In the genomic region with DNA sequence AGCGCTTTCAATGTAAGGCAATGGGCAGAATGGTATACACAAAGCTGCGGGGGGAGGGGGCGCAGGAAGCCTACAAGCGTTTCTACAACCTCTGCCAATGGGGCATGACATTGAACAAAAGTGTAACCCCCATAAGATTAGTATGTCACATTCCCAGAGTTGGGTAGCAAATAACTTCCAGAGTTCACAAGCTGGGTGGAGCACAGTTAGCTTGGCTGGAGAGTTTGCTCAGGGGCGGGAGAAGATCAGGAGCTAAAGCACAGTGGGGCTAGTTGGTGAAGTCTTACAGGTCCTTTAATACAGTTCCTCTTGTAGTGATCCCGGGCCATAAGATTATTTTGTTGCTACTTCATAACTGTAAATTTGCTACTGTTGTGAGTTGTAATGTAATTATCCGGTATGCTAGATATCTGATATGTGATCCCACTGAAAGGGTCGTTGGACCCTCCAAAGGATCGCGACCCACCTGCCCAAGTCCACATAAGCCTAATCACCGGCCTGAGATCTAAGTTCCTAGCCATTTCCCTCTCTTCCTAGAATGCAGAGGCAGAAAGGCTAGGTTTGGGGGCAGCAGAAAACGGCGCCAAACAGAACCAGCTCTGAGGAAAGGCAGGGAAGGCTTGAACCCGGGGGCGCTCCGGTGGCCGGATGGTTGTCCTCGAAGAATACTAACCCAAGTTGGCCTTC, we compare ENCODE assay signal across 8 mouse cellular contexts. TPM values are rescaled to one million over a fixed set of nuclear protein-coding genes. Genes with fewer than 3 reads are reported as not detected.
A peak's percentile ranks its signal among the peaks of the same experiment; 100 is the strongest.
DNase-seq lines count a peak whose midpoint lies in the region; ATAC-seq lines count a peak whose summit lies in the region.

No protein-coding gene starts in this region.

- no peaks in the 10 kb centered on the region for H3K27me3 ChIP-seq in embryonic facial prominence, embryonic 12.5 days
- no peaks in the 10 kb centered on the region for H3K27me3 ChIP-seq in hindbrain, embryonic 16.5 days (replicated peaks; ENCODE audit: control insufficient read depth, insufficient read depth, low read length)

- WGBS in embryonic facial prominence, embryonic 12.5 days: 12% methylated on average over 18 of the region's 18 CpGs
- 16% methylated on average over 18 of the region's 18 CpGs for WGBS in hindbrain, embryonic 16.5 days

- no peaks in the 10 kb centered on the region for H3K9me3 ChIP-seq in embryonic facial prominence, embryonic 12.5 days
- H3K9me3 ChIP-seq in hindbrain, embryonic 16.5 days (ENCODE audit: control insufficient read depth, low read length): no peaks in the 10 kb centered on the region

- H3K4me2 ChIP-seq in embryonic facial prominence, embryonic 12.5 days (replicated peaks): peak overlapping the region; percentile 86
- H3K4me2 ChIP-seq in hindbrain, embryonic 16.5 days (ENCODE audit: low read length): peak overlapping the region; percentile 86

- intact Hi-C loops in left cerebral cortex, postnatal 25 days (cut with DNase I): no loop called here

- H3K36me3 ChIP-seq in embryonic facial prominence, embryonic 12.5 days: 0 out of 2 replicates have a peak, but pooled peaks cover 3% of the 10 kb centered on the region
- peaks cover 3% of the 10 kb centered on the region; the same call in 1 of the 2 replicates for H3K36me3 ChIP-seq in hindbrain, embryonic 16.5 days (ENCODE audit: control insufficient read depth, insufficient read depth, low read length)

- H3K9ac ChIP-seq in embryonic facial prominence, embryonic 12.5 days: peak overlapping the region; percentile 96
- H3K9ac ChIP-seq in hindbrain, embryonic 16.5 days (ENCODE audit: low read depth, low read length): peak overlapping the region; percentile 100

- H3K4me3 ChIP-seq in embryonic facial prominence, embryonic 12.5 days: peak overlapping the region; percentile 100
- H3K4me3 ChIP-seq in hindbrain, embryonic 16.5 days (ENCODE audit: low read length): peak overlapping the region; percentile 99

- H3K27ac ChIP-seq in embryonic facial prominence, embryonic 12.5 days: peak overlapping the region; percentile 86
- H3K27ac ChIP-seq in hindbrain, embryonic 16.5 days (ENCODE audit: low read depth, low read length): peak overlapping the region; percentile 90

- DNase-seq in cerebellum, adult 9-11 months: peak; percentile 30
- peak; percentile 36 for DNase-seq in 3T3-L1 (ENCODE audit: low read depth, low spot score)
- DNase-seq in left cerebral cortex, postnatal 25 days (ENCODE audit: low spot score in 2 of 2): no peak
- no peak for DNase-seq in frontal cortex, postnatal 25 days (ENCODE audit: low spot score in 2 of 2)

- ATAC-seq in cerebellum, adult (ENCODE audit: insufficient number of reproducible peaks, low FRiP score, low TSS enrichment): no peak
- peak; percentile 73; the same call in 1 of the 2 replicates for ATAC-seq in embryonic facial prominence, embryonic 12.5 days (ENCODE audit: insufficient number of reproducible peaks, insufficient read depth, low FRiP score, low TSS enrichment)
- ATAC-seq in hindbrain, embryonic 16.5 days: peak; percentile 77
- 0 out of 2 replicates have a peak, but pooled peaks have one; percentile 3 for ATAC-seq in megakaryocyte, adult 5-6 weeks (ENCODE audit: poor library complexity, severe bottlenecking)

- peaks cover 31% of the 10 kb centered on the region for H3K4me1 ChIP-seq in embryonic facial prominence, embryonic 12.5 days
- peaks cover 22% of the 10 kb centered on the region for H3K4me1 ChIP-seq in hindbrain, embryonic 16.5 days (ENCODE audit: control insufficient read depth, insufficient read depth, low read depth, low read length)

RNA-seq across cellular contexts. Expression of gene Prox2, which starts 0.4 kb away (rescaled TPM):
- polyA plus RNA-seq in embryonic facial prominence, embryonic 12.5 days (2016; fragmentation: Nextera tagmentation; extraction: Ambion mirVana): 3.7 and 4.4 TPM in 2 replicates
- polyA plus RNA-seq in hindbrain, embryonic 16.5 days (2015; fragmentation: Nextera tagmentation; extraction: Ambion mirVana): 1.2 and 1.6 TPM in 2 replicates
- 1.6 and 3.1 TPM in 2 replicates for total RNA-seq in megakaryocyte, adult 5-6 weeks (2015)
- 2.0 and 6.0 TPM in 2 replicates for total RNA-seq in megakaryocyte, adult 5-6 weeks (2017)
- total RNA-seq in left cerebral cortex, postnatal 25 days (2021): 1 to 10 TPM; 1.3 to 1.4 TPM

RNA-seq across cellular contexts. Expression of gene Dlst, which starts 0.5 kb away (rescaled TPM):
- 110 and 117 TPM in 2 replicates for polyA plus RNA-seq in embryonic facial prominence, embryonic 12.5 days (2016; fragmentation: Nextera tagmentation; extraction: Ambion mirVana)
- 122 and 129 TPM in 2 replicates for polyA plus RNA-seq in hindbrain, embryonic 16.5 days (2015; fragmentation: Nextera tagmentation; extraction: Ambion mirVana)
- 68.1 and 91.8 TPM in 2 replicates for total RNA-seq in megakaryocyte, adult 5-6 weeks (2015)
- total RNA-seq in megakaryocyte, adult 5-6 weeks (2017): 166 and 175 TPM in 2 replicates
- total RNA-seq in left cerebral cortex, postnatal 25 days (2021): 100 to 1,000 TPM; 157 TPM

RNA-seq across cellular contexts. Expression of gene Rps6kl1, which starts 40.9 kb away (rescaled TPM):
- 1.7 and 2.2 TPM in 2 replicates for polyA plus RNA-seq in embryonic facial prominence, embryonic 12.5 days (2016; fragmentation: Nextera tagmentation; extraction: Ambion mirVana)
- 39.0 and 39.4 TPM in 2 replicates for polyA plus RNA-seq in hindbrain, embryonic 16.5 days (2015; fragmentation: Nextera tagmentation; extraction: Ambion mirVana)
- total RNA-seq in megakaryocyte, adult 5-6 weeks (2015): 0.04 TPM in 1 of 2 replicates, not detected in the other
- 0.15 TPM in 1 of 2 replicates, not detected in the other for total RNA-seq in megakaryocyte, adult 5-6 weeks (2017)
- 10 to 100 TPM; 31.8 to 35.5 TPM for total RNA-seq in left cerebral cortex, postnatal 25 days (2021)

Comparison
In these comparisons a context has a peak if more than half of its experiments do, and no peak if none do; other contexts are left out.
1. DNase-seq: peak in cerebellum, adult 9-11 months (single experiment) and 3T3-L1 (single experiment); none in left cerebral cortex, postnatal 25 days (0 of 2) and frontal cortex, postnatal 25 days (0 of 2).
2. RNA of gene Rps6kl1, which starts 40.9 kb away (total RNA-seq): 31.8 to 35.5 TPM in left cerebral cortex, postnatal 25 days; 0.04 to 0.15 TPM in megakaryocyte, adult 5-6 weeks; every median in the first group is over 10 times any median in the second.